Mouse (Mus musculus): ENCODE data around the gene Crmp1. TPM values are rescaled to one million over a fixed set of nuclear protein-coding genes. Genes with fewer than 3 reads are reported as not detected.
A peak's percentile ranks its signal among the peaks of the same experiment; 100 is the strongest.

Crmp1 gene
- polyA plus RNA-seq, 1 experiment from 2014 or later, result 776 TPM

DNA sequence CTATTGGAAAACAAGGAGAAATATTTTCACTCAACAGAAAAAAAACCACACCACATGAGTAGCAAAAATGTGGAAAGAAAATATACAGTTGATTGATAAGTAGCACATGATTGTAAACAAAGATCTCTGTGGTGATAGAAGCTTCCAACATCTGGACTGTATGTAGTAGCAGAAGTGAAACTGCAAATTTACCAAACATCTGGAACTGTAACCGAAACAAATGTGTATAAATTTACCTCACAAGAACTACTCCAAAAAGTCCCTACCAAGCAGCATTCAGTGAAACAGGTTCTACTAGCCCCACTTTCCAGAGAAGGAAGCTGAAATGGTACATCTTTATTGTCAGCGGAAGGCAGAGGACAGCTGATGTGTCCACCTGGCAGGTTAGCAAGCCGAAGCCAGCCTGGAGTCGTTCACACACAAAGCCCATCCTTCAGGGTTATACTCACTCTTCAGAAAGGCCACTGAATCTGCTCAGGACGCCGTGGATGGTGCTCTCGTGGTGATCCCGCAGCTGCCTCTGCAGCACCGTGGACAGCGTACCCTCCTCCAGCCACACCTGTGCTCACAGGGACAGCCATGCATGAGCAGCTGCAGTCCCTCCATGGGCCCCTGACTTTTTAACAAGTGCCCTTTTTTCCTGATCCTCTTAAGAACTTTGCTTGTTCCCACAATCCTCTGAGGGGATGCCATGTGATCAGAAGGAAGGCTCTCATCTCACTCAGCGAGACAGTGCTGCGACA lies 71.4 kb downstream of the Crmp1 start:
- no peak for ATAC-seq (ENCODE audit: low read depth)
- Histone ChIP-seq H3K27ac (replicated peaks) (no peak overlapping the region), H3K36me3 (peaks cover 37% of the 10 kb centered on the region), H3K4me3 (no peak overlapping the region), H3K9ac (no peak overlapping the region), H3K4me2 (no peak overlapping the region), H3K9me3 (peaks cover 19% of the 10 kb centered on the region), H3K4me1 (replicated peaks) (no peaks in the 10 kb centered on the region), H3K27me3 (no peaks in the 10 kb centered on the region)
- WGBS, result 88% methylated on average over 12 of the region's 12 CpGs

DNA sequence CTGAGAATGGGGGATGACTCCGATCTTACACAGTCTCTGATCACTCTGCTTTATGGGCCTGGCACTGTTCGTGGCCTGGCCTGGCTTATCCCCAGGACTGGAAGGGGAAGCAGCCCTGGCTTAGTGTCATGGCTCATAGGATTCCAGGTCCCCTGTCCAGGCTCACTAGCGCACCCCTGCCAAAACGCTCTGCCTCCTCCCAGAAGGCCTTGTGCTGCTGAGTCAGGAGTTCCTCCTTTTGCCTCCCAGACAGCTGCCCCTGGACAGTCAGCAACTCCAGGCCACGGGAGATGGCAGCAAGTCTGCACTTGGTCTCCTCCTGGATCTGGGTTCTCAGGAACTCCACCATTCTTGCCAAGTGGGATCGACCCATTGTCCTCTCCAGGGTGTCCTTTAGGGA lies 77.0 kb downstream of the Crmp1 start:
- peaks cover 19% of the 10 kb centered on the region for H3K9me3 ChIP-seq
- H3K4me1 ChIP-seq (replicated peaks), result no peaks in the 10 kb centered on the region
- no peak overlapping the region for H3K4me2 ChIP-seq
- H3K27ac ChIP-seq (replicated peaks), result no peak overlapping the region
- H3K9ac ChIP-seq, result no peak overlapping the region
- WGBS, result 93% methylated on average over 6 of the region's 6 CpGs
- H3K4me3 ChIP-seq, result no peak overlapping the region
- H3K27me3 ChIP-seq, result no peaks in the 10 kb centered on the region
- no peak for ATAC-seq (ENCODE audit: low read depth)
- peaks cover 51% of the 10 kb centered on the region for H3K36me3 ChIP-seq

DNA sequence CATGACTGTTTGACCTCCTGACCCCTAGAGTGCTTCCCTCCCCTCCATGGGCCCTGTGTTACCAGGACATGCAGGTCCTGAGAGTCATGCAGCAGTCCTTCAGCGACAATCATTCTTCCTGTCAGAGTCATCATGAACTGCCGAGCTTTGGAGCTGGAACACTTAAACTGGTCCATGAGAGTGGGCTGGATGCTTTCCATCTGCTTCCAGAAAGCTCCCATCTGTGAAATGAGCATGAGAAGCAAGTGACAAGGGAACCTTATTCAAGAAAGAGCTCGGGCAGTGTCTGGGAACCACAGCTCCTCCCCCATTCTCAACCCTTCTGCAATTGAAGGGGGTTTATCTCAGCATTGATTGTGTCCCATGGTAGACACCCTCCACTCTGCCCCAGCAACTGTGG lies 78.4 kb downstream of the Crmp1 start:
- H3K36me3 ChIP-seq, result peaks cover 40% of the 10 kb centered on the region
- ATAC-seq (ENCODE audit: low read depth), result no peak
- no peak overlapping the region for H3K4me2 ChIP-seq
- no peaks in the 10 kb centered on the region for H3K4me1 ChIP-seq (replicated peaks)
- 78% methylated on average over 3 of the region's 3 CpGs for WGBS
- H3K4me3 ChIP-seq, result no peak overlapping the region
- H3K27me3 ChIP-seq, result no peaks in the 10 kb centered on the region
- no peak overlapping the region for H3K9ac ChIP-seq
- H3K9me3 ChIP-seq, result peaks cover 9% of the 10 kb centered on the region
- no peak overlapping the region for H3K27ac ChIP-seq (replicated peaks)

DNA sequence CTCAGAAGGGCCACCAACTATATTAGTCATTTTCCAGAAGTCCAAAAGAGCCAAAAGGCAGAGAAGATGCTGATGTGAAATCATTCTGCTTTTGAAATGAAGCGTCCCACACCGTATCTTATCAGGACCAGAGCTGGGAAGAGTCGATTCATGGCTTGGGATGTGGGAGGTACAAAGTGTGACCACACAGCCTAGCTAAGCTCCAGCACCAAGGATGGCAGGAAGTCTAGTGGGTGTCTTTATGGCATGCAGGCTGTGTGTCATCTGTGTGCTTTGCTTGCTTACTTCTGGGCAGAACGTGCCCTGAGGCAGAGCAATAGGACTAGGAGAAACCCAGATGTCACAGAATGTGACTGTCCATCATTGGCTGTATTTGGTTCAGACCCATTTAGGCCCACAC lies 79.0 kb downstream of the Crmp1 start:
- H3K4me3 ChIP-seq, result no peak overlapping the region
- no peak for ATAC-seq (ENCODE audit: low read depth)
- no peaks in the 10 kb centered on the region for H3K27me3 ChIP-seq
- no peak overlapping the region for H3K27ac ChIP-seq (replicated peaks)
- 99% methylated on average over 4 of the region's 4 CpGs for WGBS
- H3K4me1 ChIP-seq (replicated peaks), result no peaks in the 10 kb centered on the region
- no peak overlapping the region for H3K4me2 ChIP-seq
- H3K36me3 ChIP-seq, result peaks cover 40% of the 10 kb centered on the region
- H3K9ac ChIP-seq, result no peak overlapping the region
- H3K9me3 ChIP-seq, result peaks cover 3% of the 10 kb centered on the region; the same call in 1 of the 2 replicates

DNA sequence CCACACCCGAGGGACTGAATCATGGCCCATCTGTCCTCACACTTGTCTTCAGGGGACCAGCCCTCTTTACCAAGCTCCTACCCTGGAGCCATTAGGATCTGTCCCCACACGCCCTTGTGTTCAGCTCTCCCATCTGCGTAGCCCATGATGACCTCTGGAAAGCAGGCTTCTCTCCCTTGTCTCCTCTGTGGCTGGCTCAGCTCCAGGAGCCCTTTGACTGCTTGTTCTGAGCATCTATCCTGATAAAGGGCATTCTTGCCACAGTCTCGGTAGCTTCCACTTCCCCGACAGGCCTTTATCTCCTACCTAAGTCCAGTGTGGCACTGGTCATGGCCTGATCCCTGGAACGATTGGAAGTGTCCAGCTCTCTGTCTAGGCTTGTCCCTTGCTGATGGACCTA lies 84.9 kb downstream of the Crmp1 start:
- ATAC-seq (ENCODE audit: low read depth), result no peak
- Histone ChIP-seq H3K4me3 (no peak overlapping the region), H3K36me3 (peaks cover 24% of the 10 kb centered on the region), H3K4me1 (replicated peaks) (no peaks in the 10 kb centered on the region), H3K9me3 (no peaks in the 10 kb centered on the region), H3K9ac (no peak overlapping the region), H3K4me2 (no peak overlapping the region), H3K27me3 (no peaks in the 10 kb centered on the region), H3K27ac (replicated peaks) (no peak overlapping the region)
- 91% methylated on average over 6 of the region's 6 CpGs for WGBS

DNA sequence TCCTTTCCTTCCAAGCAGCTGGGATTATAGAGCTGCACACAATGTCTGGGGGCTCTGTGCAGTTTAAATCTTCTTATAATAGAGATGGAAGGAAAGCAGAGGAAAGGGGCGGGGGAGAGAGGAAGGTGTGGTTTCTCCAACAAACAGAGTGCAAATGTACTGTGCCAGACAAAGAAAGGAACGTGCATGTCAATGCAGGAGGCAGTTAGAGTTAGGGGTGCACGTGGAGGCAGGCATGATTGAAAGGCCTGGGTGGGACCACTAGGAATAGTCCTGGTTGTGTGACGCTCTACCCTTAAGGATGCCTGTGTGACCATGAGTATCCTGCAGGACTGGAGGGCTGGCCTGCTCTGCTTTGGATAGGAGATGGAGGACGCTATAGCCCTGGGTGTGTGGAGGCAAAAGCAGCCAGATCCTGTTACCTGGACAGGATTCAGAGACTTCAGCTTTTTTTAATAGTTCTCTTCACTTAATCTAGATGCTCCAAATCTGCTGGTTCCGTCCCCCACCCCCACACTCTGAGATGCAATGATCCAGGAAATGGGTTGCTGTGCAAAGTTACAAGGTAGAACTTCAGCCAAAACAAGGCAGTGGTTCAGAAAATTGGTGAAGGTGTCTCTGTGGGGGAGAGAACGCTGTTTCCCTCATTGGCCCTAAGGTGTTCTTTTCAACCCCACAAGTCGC lies 88.9 kb downstream of the Crmp1 start:
- Histone ChIP-seq H3K4me1 (replicated peaks) (peaks cover under 1% of the 10 kb centered on the region; the same call in 1 of the 2 replicates), H3K9ac (no peak overlapping the region), H3K4me2 (no peak overlapping the region), H3K9me3 (no peaks in the 10 kb centered on the region), H3K36me3 (peaks cover 9% of the 10 kb centered on the region; the same call in 1 of the 2 replicates), H3K27me3 (no peaks in the 10 kb centered on the region), H3K27ac (replicated peaks) (no peak overlapping the region), H3K4me3 (no peak overlapping the region)
- ATAC-seq (ENCODE audit: low read depth), result no peak
- 87% methylated on average over 8 of the region's 8 CpGs for WGBS

DNA sequence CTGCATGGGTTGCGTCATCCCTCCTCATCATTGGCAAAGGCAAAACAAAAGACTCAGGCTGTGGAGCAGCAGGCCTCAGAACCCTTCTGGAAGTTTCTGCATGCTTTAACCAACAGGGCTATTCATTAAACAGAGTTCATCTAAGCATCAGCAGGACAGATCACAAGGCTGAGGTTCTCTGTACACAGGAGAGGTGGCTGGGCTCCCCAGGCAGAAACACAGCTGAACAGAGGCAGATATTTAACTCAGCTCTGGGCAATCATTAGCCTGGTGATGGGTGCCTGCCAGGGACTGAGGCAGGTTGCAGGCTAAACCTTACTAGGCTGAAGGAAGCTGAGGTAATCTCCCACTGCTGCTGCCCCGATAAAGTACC lies 89.4 kb downstream of the Crmp1 start:
- ATAC-seq (ENCODE audit: low read depth), result no peak

DNA sequence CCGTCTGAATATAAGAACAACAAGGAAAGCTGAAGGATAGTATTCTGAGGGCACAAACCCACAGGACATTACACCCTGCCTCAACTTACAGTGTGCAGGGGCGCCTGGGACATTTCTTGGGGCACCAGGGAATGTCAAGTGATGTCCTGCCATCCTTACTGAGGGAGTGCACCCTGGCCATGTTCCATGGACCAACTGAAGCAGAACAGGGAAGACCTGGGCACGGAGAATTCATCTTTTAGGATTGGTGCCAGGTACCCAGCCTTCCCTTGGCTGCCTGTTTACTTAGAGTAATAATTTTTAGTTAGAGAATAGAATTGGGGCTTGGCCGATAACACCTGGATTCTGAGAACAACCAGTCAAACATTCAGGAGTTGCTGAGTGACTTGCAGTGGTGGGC lies 90.3 kb downstream of the Crmp1 start:
- H3K27me3 ChIP-seq, result no peaks in the 10 kb centered on the region; the same call in 1 of the 2 replicates
- WGBS, result 86% methylated on average over 4 of the region's 4 CpGs
- no peak overlapping the region for H3K4me2 ChIP-seq
- H3K9ac ChIP-seq, result no peak overlapping the region
- no peak overlapping the region for H3K4me3 ChIP-seq
- no peaks in the 10 kb centered on the region for H3K9me3 ChIP-seq
- no peak overlapping the region for H3K27ac ChIP-seq (replicated peaks)
- no peaks in the 10 kb centered on the region for H3K36me3 ChIP-seq
- H3K4me1 ChIP-seq (replicated peaks), result peaks cover 15% of the 10 kb centered on the region
- ATAC-seq (ENCODE audit: low read depth), result no peak

More for the DNA sequence above, 89.4 kb downstream of the Crmp1 start:
- Histone ChIP-seq H3K9me3 (no peaks in the 10 kb centered on the region), H3K36me3 (peaks cover 4% of the 10 kb centered on the region; the same call in 1 of the 2 replicates), H3K9ac (no peak overlapping the region), H3K4me3 (no peak overlapping the region), H3K27me3 (no peaks in the 10 kb centered on the region), H3K27ac (replicated peaks) (no peak overlapping the region), H3K4me2 (no peak overlapping the region), H3K4me1 (replicated peaks) (peaks cover 6% of the 10 kb centered on the region)
- WGBS, result 93% methylated on average over 2 of the region's 2 CpGs

DNA sequence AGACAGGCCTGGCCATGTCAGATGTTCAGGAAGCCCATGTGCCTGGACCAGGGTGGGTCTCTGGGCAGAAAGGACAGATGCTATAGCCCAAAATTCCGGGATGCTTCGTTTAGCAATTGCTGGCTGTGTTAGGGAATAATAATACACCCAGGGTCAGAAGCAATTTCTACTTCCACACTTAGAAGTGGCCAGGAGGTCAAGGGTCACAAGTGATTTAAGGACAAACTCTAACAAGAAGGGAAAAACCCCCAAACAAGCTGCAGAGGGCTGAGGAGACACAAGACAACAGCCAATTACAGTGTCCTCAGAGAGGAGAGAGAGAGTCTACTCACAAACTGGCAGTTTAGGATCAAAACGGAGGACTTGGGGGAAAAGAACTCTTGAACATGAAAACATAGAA lies 93.3 kb downstream of the Crmp1 start:
- Histone ChIP-seq H3K9me3 (no peaks in the 10 kb centered on the region), H3K27me3 (peaks cover 8% of the 10 kb centered on the region), H3K4me2 (no peak overlapping the region), H3K36me3 (no peaks in the 10 kb centered on the region), H3K4me1 (replicated peaks) (peaks cover 39% of the 10 kb centered on the region), H3K4me3 (no peak overlapping the region), H3K9ac (no peak overlapping the region), H3K27ac (replicated peaks) (no peak overlapping the region)
- 58% methylated on average over 3 of the region's 3 CpGs for WGBS
- no peak for ATAC-seq (ENCODE audit: low read depth)

DNA sequence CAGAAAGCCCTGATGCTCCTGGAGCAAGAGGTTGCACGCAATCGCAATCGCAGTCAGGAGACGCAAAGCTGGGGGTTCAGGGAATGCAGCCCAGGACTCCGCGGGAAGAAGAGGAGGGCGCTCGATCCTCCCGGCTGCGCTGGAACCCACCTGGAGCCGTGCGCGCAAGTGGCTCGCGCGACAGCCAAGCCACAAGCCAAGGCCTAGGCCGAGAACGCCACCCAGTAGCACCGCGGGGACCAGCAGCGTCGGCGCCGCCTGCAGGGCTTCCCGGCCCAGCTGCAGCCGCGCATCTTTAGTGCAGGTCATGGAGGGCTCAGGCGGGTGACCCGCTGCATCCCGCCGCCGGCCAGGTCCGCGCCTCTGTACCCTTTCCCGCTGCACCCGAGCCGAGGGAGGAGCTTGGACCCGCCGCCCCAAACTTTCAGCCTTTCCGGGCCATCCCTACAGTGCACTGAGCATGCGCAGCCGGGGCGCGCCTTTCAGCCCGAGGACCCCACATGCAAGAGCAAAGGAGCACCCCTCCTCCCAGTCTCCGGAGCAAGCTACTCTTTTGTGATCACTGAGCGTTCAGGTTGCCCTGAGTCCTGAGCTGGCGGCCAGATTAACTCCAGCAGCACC lies 94.9 kb downstream of the Crmp1 start, which contains the start of gene Evc:
Gene Evc, minus strand, starts transcription at position 410 of the 621 bp plus-strand sequence.
- H3K27ac ChIP-seq (replicated peaks), result no peak within 1 kb of the TSS
- no peaks in the 10 kb centered on the region for H3K9me3 ChIP-seq
- under 1% methylated on average over 44 of the region's 48 CpGs for whole genome bisulfite sequencing
- peak within 1 kb of the TSS; percentile 74 for H3K9ac ChIP-seq
- no peaks in the 10 kb centered on the region for H3K36me3 ChIP-seq
- peak; percentile 59 for ATAC-seq (ENCODE audit: low read depth)
- H3K27me3 ChIP-seq, result peaks cover 8% of the 10 kb centered on the region
- peak within 1 kb of the TSS; percentile 99 for H3K4me2 ChIP-seq
- peaks cover 39% of the 10 kb centered on the region for H3K4me1 ChIP-seq (replicated peaks)
- peak within 1 kb of the TSS; percentile 68 for H3K4me3 ChIP-seq

DNA sequence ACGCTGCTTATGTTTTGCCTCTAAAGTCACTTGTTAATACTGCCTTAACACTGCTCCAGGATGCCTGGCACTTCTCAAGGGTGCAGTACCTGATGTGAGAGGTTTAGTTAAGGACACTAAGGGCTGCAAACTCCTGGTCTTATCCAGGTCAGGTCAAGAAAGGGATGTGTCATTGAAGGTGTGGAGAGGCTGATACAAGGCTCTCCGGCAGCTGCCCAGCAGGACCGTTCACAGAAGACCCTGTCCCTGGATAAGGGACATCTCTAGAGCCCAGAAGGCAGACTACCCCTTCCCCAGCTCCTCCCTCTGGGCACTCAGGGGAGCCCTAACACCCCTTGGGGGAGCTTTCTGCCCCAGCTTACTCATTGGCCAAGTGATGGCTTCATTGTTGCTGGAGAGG lies 96.0 kb downstream of the Crmp1 start:
- H3K9me3 ChIP-seq, result no peaks in the 10 kb centered on the region
- H3K27me3 ChIP-seq, result peaks cover 8% of the 10 kb centered on the region
- no peaks in the 10 kb centered on the region for H3K36me3 ChIP-seq
- H3K4me1 ChIP-seq (replicated peaks), result peaks cover 39% of the 10 kb centered on the region
- peak overlapping the region; percentile 99 for H3K4me2 ChIP-seq
- no peak overlapping the region for H3K4me3 ChIP-seq
- 81% methylated on average over 3 of the region's 3 CpGs for WGBS
- H3K27ac ChIP-seq (replicated peaks), result no peak overlapping the region
- no peak overlapping the region for H3K9ac ChIP-seq
- no peak for ATAC-seq (ENCODE audit: low read depth)

DNA sequence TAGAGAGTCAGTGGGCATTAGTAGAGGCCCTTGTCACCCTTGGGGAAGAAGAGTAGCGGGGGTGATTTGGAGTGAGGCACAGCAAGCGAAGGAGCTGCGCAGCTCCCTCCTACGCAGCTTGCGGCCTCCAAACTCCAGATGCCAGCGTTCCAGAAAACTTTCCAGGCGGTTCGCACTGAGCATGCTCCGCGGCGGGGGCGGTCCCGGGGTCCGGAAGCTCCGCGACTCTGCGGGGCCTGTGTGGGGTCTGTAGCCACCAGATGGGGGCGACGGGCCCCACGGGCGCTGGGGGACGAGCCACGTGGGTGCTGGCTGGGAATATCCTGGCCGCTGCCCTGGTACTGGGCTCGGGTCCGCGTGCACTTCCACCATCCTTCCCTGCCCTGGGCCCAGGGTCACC lies 96.5 kb downstream of the Crmp1 start, which contains the start of gene Evc2:
Gene Evc2, plus strand, starts transcription at position 212 of the 400 bp plus-strand sequence.
- Histone ChIP-seq H3K9me3 (no peaks in the 10 kb centered on the region), H3K36me3 (no peaks in the 10 kb centered on the region), H3K4me1 (replicated peaks) (peaks cover 39% of the 10 kb centered on the region), H3K27me3 (peaks cover 8% of the 10 kb centered on the region), H3K27ac (replicated peaks) (no peak within 1 kb of the TSS), H3K9ac (peak within 1 kb of the TSS; percentile 74), H3K4me3 (peak within 1 kb of the TSS; percentile 49), H3K4me2 (peak within 1 kb of the TSS; percentile 99)
- peak; percentile 82 for ATAC-seq (ENCODE audit: low read depth)
- under 1% methylated on average over 27 of the region's 27 CpGs for WGBS

Measured in neural tube, embryonic 13.5 days (tissue).